Mouse (Mus musculus) limb, embryonic 11.5 days (tissue): Measurements from ENCODE around the gene Dand5. TPM values are rescaled to one million over a fixed set of nuclear protein-coding genes. Genes with fewer than 3 reads are reported as not detected.

Source experiments
- ATAC-seq: fragments of 200-750 bp; cut with Nextera tagmentation; 2 replicates; pipeline ENCODE4 v1.8.0; 2017; ENCODE audit warnings: low read depth; ENCODE audit not compliant: insufficient number of reproducible peaks, low FRiP score, low TSS enrichment
- DNase-seq: peaks from one replicate; pipeline ENCODE4 v3.0.0-alpha.2; 2015; ENCODE audit warnings: low spot score
- H3K27ac ChIP-seq: fragments of 300-500 bp; sonication (generic); replicated peaks from 2 replicates; pipeline ENCODE4 v1.5.1; 2014; ENCODE audit warnings: low read depth, mild to moderate bottlenecking, low read length
- H3K27me3 ChIP-seq: fragments of 300-500 bp; sonication (generic); 2 replicates; pipeline ENCODE4 v1.6.1; 2014; ENCODE audit warnings: mild to moderate bottlenecking, low read length, mixed read lengths; ENCODE audit not compliant: control insufficient read depth, insufficient read depth
- H3K36me3 ChIP-seq: fragments of 300-500 bp; sonication (generic); 2 replicates; pipeline ENCODE4 v1.6.1; 2014; ENCODE audit warnings: mild to moderate bottlenecking, low read length, moderate library complexity, mixed read lengths; ENCODE audit not compliant: control insufficient read depth, insufficient read depth
- H3K4me1 ChIP-seq: fragments of 300-500 bp; sonication (generic); 2 replicates; pipeline ENCODE4 v1.6.1; 2014; ENCODE audit warnings: low read length, mixed read lengths; ENCODE audit not compliant: control insufficient read depth, insufficient read depth
- H3K4me2 ChIP-seq: fragments of 300-500 bp; sonication (generic); 2 replicates; pipeline ENCODE4 v1.6.1; 2014; ENCODE audit warnings: low read depth, mild to moderate bottlenecking, moderate library complexity; ENCODE audit not compliant: severe bottlenecking
- H3K4me3 ChIP-seq: fragments of 300-500 bp; sonication (generic); 2 replicates; pipeline ENCODE4 v1.5.1; 2014; ENCODE audit warnings: low read depth, low read length
- H3K9ac ChIP-seq: fragments of 300-500 bp; sonication (generic); 2 replicates; pipeline ENCODE4 v1.6.1; 2014; ENCODE audit warnings: mild to moderate bottlenecking, low read length
- H3K9me3 ChIP-seq: fragments of 300-500 bp; sonication (generic); 2 replicates; pipeline ENCODE4 v1.6.1; 2016; ENCODE audit warnings: low read length; ENCODE audit not compliant: control insufficient read depth
- WGBS: fragments of 180-500 bp; shearing (Covaris S2); extraction: QIAGEN DNeasy Blood & Tissue Kit; methylation state at CpG from one replicate; pipeline ENCODE4 v1.1.7; 2014; 5-methylcytosine and 5-hydroxymethylcytosine counted together
- polyA plus RNA-seq: library from polyadenylated mRNA; unstranded; fragments of >200 nt; fragmentation: Nextera tagmentation; extraction: Ambion mirVana; gene quantifications from 2 replicates; pipeline ENCODE4 v1.2.1, GENCODE M21; 2014

The Dand5 gene
- polyA plus RNA-seq, 1 experiment from 2014 or later: 3.9 TPM

DNA sequence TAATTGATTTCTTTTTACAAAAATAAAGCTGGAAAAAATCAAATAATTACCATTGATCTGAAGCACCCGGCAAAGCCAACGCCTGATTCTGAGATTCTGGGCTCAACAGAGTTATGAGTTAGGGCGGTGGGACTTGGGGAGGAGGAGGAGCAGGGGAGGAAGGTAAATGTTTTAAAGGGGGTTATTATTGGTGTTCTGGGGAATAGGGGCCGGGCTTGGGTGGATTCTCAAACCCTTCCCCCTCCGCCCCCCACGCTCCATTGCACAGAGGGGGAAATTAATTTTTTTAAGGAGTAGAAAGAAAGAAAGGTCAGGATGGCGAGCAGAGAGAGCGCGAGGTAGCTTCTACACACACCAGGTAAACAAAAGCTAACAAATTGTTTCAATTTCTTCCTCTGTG lies 49.3 kb downstream of the Dand5 start:
- H3K4me3 ChIP-seq: peak overlapping the region; percentile 26
- peak overlapping the region; percentile 47 for H3K4me2 ChIP-seq
- no peak overlapping the region for H3K9ac ChIP-seq
- H3K9me3 ChIP-seq: no peaks in the 10 kb centered on the region
- ATAC-seq: no peak
- 0 out of 2 replicates have a peak overlapping the region, but pooled peaks have one; percentile 10 for H3K27ac ChIP-seq
- under 1% methylated on average over 9 of the region's 9 CpGs for WGBS
- peaks cover 85% of the 10 kb centered on the region for H3K27me3 ChIP-seq
- H3K36me3 ChIP-seq: no peaks in the 10 kb centered on the region
- no peak for DNase-seq
- H3K4me1 ChIP-seq: peaks cover 30% of the 10 kb centered on the region

DNA sequence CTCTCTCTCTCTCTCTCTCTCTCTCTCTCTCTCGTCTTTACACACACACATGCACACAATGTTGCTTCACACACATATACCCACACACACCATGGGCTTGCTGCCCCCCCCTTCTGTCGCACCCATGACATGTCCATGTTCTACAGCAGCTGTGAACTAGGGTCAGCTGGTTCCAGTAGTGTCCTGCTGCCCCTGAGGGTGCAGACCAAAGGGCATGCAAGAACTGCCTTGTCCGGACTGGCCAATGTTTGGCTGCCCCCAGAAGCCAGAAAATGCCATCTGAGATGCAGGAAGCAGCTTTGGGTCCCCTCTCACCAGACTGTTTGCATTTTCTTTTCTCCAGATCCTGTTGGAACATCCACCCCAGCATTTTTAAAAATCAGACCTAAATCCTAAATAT lies 50.0 kb downstream of the Dand5 start:
- H3K27ac ChIP-seq: no peak overlapping the region
- peaks cover 30% of the 10 kb centered on the region for H3K4me1 ChIP-seq
- H3K4me2 ChIP-seq: no peak overlapping the region
- no peak overlapping the region for H3K9ac ChIP-seq
- 1% methylated on average over 3 of the region's 3 CpGs for WGBS
- H3K27me3 ChIP-seq: peaks cover 83% of the 10 kb centered on the region
- H3K9me3 ChIP-seq: no peaks in the 10 kb centered on the region
- DNase-seq (no peak), ATAC-seq (no peak)
- H3K36me3 ChIP-seq: no peaks in the 10 kb centered on the region
- no peak overlapping the region for H3K4me3 ChIP-seq

DNA sequence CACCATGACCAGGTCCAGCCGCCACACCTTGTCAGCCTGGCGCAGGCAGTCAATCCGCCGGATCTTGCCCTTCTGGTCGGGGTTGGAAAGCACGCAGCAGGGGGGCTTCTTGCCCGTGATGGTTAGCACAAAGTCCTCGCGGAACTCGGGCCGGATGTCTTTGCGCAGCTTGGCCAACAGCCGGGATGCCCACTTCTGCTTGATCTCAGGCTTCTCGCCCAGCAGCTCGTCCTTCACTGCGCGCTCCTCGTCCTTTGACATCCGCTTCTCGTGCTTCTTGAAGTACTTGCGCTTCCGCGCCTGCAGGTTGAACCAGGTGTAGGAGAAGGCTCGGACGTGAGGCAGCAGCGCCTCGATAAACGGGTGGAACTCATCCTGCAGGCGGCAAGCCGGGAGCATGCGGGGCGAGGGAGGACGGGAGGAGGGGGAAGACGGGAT lies 50.7 kb downstream of the Dand5 start:
- H3K4me1 ChIP-seq: peaks cover 30% of the 10 kb centered on the region
- H3K27ac ChIP-seq: no peak overlapping the region
- H3K4me2 ChIP-seq: peak overlapping the region; percentile 35
- under 1% methylated on average over 34 of the region's 34 CpGs for WGBS
- DNase-seq (peak; percentile 67), ATAC-seq (no peak)
- H3K9me3 ChIP-seq: no peaks in the 10 kb centered on the region
- no peak overlapping the region for H3K9ac ChIP-seq
- peaks cover 84% of the 10 kb centered on the region for H3K27me3 ChIP-seq
- H3K4me3 ChIP-seq: peak overlapping the region; percentile 1; the same call in 1 of the 2 replicates
- no peaks in the 10 kb centered on the region for H3K36me3 ChIP-seq

DNA sequence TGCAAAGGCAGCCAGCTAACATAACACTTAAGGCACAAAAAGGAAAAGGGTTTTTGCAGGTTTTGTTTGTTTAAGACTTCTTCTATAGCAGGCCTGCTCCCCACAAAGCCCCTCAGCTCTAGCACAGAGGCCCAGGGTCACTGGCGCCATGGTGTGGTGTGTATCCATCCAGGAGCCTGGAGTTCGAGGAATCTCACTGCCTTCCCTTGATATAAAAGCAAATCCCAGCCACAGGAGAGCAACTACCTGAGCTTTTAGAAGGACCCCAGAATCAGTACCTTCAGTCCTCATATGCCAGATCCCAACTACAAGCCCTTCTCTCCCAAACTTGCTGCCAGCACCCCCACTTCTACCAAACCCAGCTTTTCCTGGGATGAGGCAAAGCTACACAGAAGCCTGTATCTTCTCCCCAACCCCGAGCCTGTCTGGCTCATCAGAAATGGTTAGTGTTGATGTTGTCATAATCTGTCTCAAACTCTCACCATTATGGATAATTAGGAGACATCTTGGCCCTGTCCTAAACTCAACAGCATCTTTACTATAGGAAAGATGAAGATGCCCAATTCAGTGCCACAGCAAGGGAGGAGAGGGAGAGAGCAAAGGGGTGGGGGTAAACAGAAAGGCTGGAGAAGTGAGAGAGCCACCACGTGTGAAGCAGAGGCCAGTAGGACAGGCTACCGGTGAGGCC lies 51.5 kb downstream of the Dand5 start:
- Histone ChIP-seq H3K4me1 (peaks cover 30% of the 10 kb centered on the region), H3K4me3 (no peak overlapping the region), H3K4me2 (no peak overlapping the region), H3K9me3 (no peaks in the 10 kb centered on the region), H3K27me3 (peaks cover 83% of the 10 kb centered on the region), H3K9ac (no peak overlapping the region), H3K27ac (no peak overlapping the region), H3K36me3 (no peaks in the 10 kb centered on the region)
- ATAC-seq (no peak), DNase-seq (no peak)
- 17% methylated on average over 5 of the region's 5 CpGs for WGBS

DNA sequence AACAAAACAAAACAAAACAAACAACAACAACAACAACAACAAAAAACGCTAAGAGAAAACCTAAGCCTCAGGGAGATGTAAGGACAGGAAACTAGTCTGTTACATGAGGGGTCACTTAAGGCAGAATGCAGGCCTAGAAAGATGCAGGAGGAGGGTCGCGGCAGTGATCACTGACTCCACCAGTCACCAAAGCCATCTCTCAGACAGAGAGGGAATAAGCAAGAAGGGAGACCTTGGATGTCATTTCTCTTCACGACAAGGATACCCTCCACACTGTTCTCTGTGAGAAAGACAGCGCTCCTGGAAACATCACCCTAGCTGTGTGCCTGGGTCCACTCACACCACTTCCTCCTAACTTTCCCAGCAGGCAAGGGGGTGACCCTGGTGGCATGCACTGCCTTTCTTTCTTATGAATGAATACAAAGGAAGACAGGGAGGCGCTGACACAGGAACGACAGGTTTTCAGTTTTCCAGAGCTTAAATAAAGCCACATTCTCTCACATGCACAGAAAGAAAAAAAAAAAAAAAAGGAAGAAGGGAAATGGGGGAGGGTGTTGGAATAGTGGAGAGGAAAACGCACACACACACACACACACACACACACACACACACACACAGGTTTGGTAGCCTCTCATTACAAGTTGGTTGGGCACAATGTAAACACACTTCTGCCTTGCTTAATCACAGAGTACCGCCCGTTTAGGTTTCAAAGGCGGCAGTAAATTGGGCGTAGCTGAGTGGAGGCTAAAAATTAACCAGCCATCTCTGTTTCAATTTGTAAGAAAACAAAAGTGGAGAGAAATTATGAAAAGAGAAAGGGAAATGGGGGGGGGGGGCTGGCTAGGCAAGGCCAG lies 52.3 kb downstream of the Dand5 start:
- Histone ChIP-seq H3K4me2 (no peak overlapping the region), H3K4me1 (peaks cover 25% of the 10 kb centered on the region; the same call in 1 of the 2 replicates), H3K4me3 (no peak overlapping the region), H3K9ac (no peak overlapping the region), H3K9me3 (no peaks in the 10 kb centered on the region), H3K27me3 (peaks cover 75% of the 10 kb centered on the region), H3K36me3 (no peaks in the 10 kb centered on the region), H3K27ac (no peak overlapping the region)
- ATAC-seq: no peak
- no peak for DNase-seq
- 27% methylated on average over 12 of the region's 12 CpGs for WGBS

DNA sequence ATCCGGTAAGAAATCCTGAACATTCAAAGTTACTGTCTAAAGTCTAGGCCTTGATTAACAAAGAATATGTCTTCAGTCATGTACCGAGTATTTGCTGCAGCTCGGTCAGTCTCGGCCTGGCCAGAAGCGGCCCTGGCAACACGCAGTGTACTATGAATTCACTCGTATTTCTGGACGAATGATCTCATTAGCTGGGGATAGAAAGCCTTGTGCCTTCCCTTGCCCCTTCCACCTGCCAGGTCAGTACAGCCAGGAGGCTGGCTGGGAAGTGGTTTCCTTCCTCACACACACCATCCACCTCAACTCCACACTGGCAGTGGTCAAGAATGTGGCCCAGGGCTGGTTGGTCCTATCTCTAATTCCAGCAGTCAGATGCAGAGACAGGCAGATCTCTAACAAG lies 53.3 kb downstream of the Dand5 start:
- no peak overlapping the region for H3K4me2 ChIP-seq
- H3K36me3 ChIP-seq: no peaks in the 10 kb centered on the region
- no peak overlapping the region for H3K4me3 ChIP-seq
- peaks cover 75% of the 10 kb centered on the region for H3K27me3 ChIP-seq
- DNase-seq: no peak
- WGBS: 92% methylated on average over 8 of the region's 8 CpGs
- no peak overlapping the region for H3K27ac ChIP-seq
- H3K4me1 ChIP-seq: peaks cover 19% of the 10 kb centered on the region; the same call in 1 of the 2 replicates
- H3K9me3 ChIP-seq: no peaks in the 10 kb centered on the region
- no peak for ATAC-seq
- no peak overlapping the region for H3K9ac ChIP-seq

DNA sequence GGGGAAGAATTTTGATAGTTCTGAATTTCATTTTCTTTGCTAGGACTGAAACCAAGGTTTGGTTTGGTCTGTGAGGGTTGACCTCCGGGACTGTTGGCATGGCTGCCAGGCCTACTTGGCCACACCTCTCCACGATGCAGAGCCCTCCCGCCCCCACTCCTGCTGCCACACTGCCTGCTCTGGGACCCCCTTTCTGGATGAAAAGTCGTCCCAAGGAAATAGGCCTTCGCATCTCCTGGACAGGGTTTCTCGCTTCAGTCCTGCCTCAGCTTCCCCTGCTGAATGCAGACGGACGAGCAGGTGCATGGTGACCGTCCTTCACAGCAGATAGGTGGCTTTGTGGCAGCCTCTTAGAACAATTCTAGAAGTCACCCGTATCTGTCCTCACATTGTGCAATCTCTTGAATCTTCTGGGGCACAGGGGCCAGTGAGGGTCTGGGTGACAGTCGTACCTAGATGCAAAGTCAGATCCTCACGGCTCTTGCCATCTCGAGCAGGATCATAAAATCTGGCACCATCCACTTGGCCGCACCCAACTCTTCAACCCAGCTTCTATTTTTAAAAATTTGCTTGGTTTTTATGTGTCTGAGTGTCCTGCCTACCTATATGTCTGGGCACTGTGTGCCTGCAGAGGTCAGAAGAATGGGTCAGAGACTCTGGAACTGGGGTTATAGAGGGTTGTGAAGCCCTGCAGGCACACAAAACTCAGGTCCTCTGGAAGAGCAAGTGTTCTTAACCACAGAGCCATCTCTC lies 54.1 kb downstream of the Dand5 start:
- Histone ChIP-seq H3K27ac (no peak overlapping the region), H3K4me1 (peaks cover 16% of the 10 kb centered on the region; the same call in 1 of the 2 replicates), H3K9me3 (no peaks in the 10 kb centered on the region), H3K4me2 (no peak overlapping the region), H3K4me3 (no peak overlapping the region), H3K27me3 (peaks cover 77% of the 10 kb centered on the region), H3K9ac (no peak overlapping the region), H3K36me3 (no peaks in the 10 kb centered on the region)
- no peak for DNase-seq
- WGBS: 85% methylated on average over 14 of the region's 14 CpGs
- no peak for ATAC-seq

DNA sequence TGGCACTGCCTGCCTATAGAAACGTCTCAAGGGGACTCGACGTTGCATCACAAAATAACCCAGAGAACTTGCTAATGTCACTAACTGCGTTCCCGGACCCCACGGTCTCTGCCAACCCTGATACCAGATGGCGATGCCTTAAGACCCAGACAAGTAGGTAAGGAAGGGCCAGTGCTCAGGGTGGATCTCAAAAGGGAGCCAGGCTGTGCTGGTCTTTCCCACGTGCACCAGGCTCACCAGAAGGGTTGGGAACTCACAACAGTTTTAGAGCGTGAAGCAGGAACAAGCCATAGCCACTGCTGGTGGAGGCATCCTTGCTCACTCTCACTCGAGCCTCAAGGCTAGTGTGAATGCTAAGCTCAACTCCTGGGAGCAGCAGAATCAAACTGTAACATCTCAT lies 55.4 kb downstream of the Dand5 start:
- no peaks in the 10 kb centered on the region for H3K9me3 ChIP-seq
- ATAC-seq (no peak), DNase-seq (no peak)
- H3K9ac ChIP-seq: no peak overlapping the region
- H3K27ac ChIP-seq: no peak overlapping the region
- H3K27me3 ChIP-seq: peaks cover 67% of the 10 kb centered on the region
- H3K4me3 ChIP-seq: no peak overlapping the region
- H3K36me3 ChIP-seq: no peaks in the 10 kb centered on the region
- 81% methylated on average over 10 of the region's 10 CpGs for whole genome bisulfite sequencing
- no peak overlapping the region for H3K4me2 ChIP-seq
- peaks cover 12% of the 10 kb centered on the region; the same call in 1 of the 2 replicates for H3K4me1 ChIP-seq
